Mouse (Mus musculus) mature B cell (primary cell): ENCODE measurements around the gene Vamp1.
"Not testable (repeated sequence)": the region's sequence is repeated elsewhere in the genome, so short reads cannot be mapped to it uniquely, and the experiment has no call there.

Source experiments
- in situ Hi-C: fragments of 300-500 bp; cut with MboI; formaldehyde crosslinking; loops from 2 replicates; pipeline ENCODE4 v1.14.3; 2019

Vamp1 gene

GRCm38 (mm10) chr6:125244551-125244950 is 29.2 kb downstream of the Vamp1 start:
- in situ Hi-C loops, result no loop called here

GRCm38 (mm10) chr6:125252285-125252684 is 36.9 kb downstream of the Vamp1 start:
- in situ Hi-C loops, result no loop called here

GRCm38 (mm10) chr6:125252711-125253110 is 37.4 kb downstream of the Vamp1 start:
- in situ Hi-C loops, result no loop called here

GRCm38 (mm10) chr6:125253863-125254715 is 38.7 kb downstream of the Vamp1 start:
- in situ Hi-C loops, result no loop called here

GRCm38 (mm10) chr6:125255516-125256044 is 40.2 kb downstream of the Vamp1 start:
- in situ Hi-C loops, result no loop called here

- in situ Hi-C loops, result no loop called here
Observed at GRCm38 (mm10) chr6:125256222-125256966, 41.0 kb downstream of the Vamp1 start.

GRCm38 (mm10) chr6:125260006-125260555 is 44.7 kb downstream of the Vamp1 start:
- in situ Hi-C loops, result no loop called here

- in situ Hi-C loops, result no loop called here
Observed at GRCm38 (mm10) chr6:125264219-125264618, 48.9 kb downstream of the Vamp1 start.

GRCm38 (mm10) chr6:125265239-125265638 is 49.9 kb downstream of the Vamp1 start:
- in situ Hi-C loops, result no loop called here

- in situ Hi-C loops, result no loop called here
Observed at GRCm38 (mm10) chr6:125266091-125266490, 50.7 kb downstream of the Vamp1 start.

- in situ Hi-C loops, result not testable (repeated sequence)
Observed at GRCm38 (mm10) chr6:125266600-125266999, 51.2 kb downstream of the Vamp1 start.

- in situ Hi-C loops, result no loop called here
Observed at GRCm38 (mm10) chr6:125267469-125267868, 52.1 kb downstream of the Vamp1 start.

- in situ Hi-C loops, result no loop called here
Observed at GRCm38 (mm10) chr6:125268799-125269198, 53.4 kb downstream of the Vamp1 start.

- in situ Hi-C loops, result loop anchor here (5.0 kb wide), 2 partner anchors 54 to 109 kb away; partner anchors contain the start of gene Vamp1
Observed at GRCm38 (mm10) chr6:125271455-125272227, 56.3 kb downstream of the Vamp1 start.

GRCm38 (mm10) chr6:125272228-125272785 is 57.0 kb downstream of the Vamp1 start:
- in situ Hi-C loops, result loop anchor here (5.0 kb wide), 2 partner anchors 55 to 110 kb away; partner anchors contain the start of gene Vamp1

GRCm38 (mm10) chr6:125274841-125275563 is 59.7 kb downstream of the Vamp1 start:
- in situ Hi-C loops, result loop anchor here (5.0 kb wide), 2 partner anchors 58 to 113 kb away; partner anchors contain the start of gene Vamp1

- in situ Hi-C loops, result no loop called here
Observed at GRCm38 (mm10) chr6:125279729-125280128, 64.4 kb downstream of the Vamp1 start.

GRCm38 (mm10) chr6:125282721-125283120 is 67.4 kb downstream of the Vamp1 start:
- in situ Hi-C loops, result not testable (repeated sequence)

GRCm38 (mm10) chr6:125284250-125284649 is 68.9 kb downstream of the Vamp1 start:
- in situ Hi-C loops, result no loop called here

GRCm38 (mm10) chr6:125284751-125285150 is 69.4 kb downstream of the Vamp1 start:
- in situ Hi-C loops, result no loop called here
